Mouse (Mus musculus) ES-E14 (cell line): ENCODE measurements around the gene Fezf2.

Source experiments
- CHD2 ChIP-seq: IDR thresholded peaks from 2 replicates; pipeline ENCODE4 v1.6.1; 2014; ENCODE audit warnings: mild to moderate bottlenecking, low read depth, low read length, inconsistent platforms
- MAFK ChIP-seq: IDR thresholded peaks from 2 replicates; pipeline ENCODE4 v1.6.1; 2014; ENCODE audit warnings: mild to moderate bottlenecking, low read depth, low read length, inconsistent platforms; ENCODE audit not compliant: insufficient read depth
- ZC3H11A ChIP-seq: IDR thresholded peaks from 2 replicates; pipeline ENCODE4 v1.6.1; 2012; ENCODE audit warnings: low read depth, mild to moderate bottlenecking, inconsistent platforms, low read length, borderline replicate concordance
- ZNF384 ChIP-seq: IDR thresholded peaks from 2 replicates; pipeline ENCODE4 v1.6.1; 2012; ENCODE audit warnings: low read depth, low read length, inconsistent platforms

GRCm38 (mm10) chr14:12300275-12300674 is 47.7 kb downstream of the Fezf2 start:
- TF ChIP-seq ZNF384 (no peak), MAFK (no peak), ZC3H11A (no peak), CHD2 (no peak)
